Mouse (Mus musculus): ENCODE measurements at regions not wholly inside any gene's neighbourhood (a gene's known extent, or its start where the extent isn't known, plus 50 kb on each side); places are given as distances from the start of the nearest gene placed in this dataset.

GRCm38 (mm10) chr11:24340677-24341076, 262.8 kb downstream of the Bcl11a start:
- no peak for DNase-seq (ENCODE audit: low spot score in 2 of 2)

- DNase-seq (ENCODE audit: low spot score in 2 of 2) = no peak
These were observed 263.8 kb downstream of the Bcl11a start for GRCm38 (mm10) chr11:24341650-24342049.

DNA sequence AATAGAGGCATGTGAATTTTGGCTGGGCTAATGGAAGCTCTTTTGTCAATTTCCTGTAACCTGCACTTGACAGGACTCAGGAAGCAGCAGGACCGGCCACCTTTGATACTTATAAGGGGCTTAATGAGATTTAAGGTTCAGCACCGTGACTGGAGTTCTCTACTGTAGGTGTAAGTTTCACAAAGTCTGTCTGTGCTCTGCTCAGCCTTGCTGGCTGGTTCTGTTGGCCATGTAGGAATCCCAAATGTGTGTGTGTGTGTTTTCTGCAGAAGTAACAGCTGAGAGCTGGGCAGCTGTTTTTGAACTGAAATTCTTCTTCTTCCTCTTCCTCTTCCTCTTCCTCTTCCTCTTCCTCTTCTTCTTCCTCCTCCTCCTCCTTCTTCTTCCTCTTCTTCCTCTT, 264.3 kb downstream of the Bcl11a start:
- no peak for DNase-seq (ENCODE audit: low spot score in 2 of 2)

DNA sequence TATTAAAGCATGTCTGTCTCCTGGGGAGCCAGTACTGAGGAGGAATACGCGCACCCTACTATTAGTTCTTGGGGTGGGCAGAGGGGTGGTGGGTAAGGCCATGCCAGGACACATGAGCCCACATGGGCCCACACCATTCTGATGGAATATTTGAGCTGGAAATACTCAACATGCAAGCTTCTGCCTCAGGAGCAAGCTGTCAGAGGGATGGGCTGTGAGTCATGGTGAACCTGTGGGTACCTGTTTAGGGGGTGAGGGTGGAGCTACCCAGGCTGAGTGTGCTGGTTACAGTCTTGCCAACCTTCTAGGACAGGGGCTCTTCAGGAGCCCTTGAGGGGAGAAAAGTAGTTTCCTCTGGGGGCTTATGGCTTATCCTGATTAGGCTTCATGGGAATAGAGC, 264.9 kb downstream of the Bcl11a start:
- DNase-seq (ENCODE audit: low spot score in 2 of 2) = no peak

- DNase-seq (ENCODE audit: low spot score in 2 of 2) = no peak
These were observed 269.4 kb downstream of the Bcl11a start for GRCm38 (mm10) chr11:24347225-24347624.

GRCm38 (mm10) chr11:24348741-24349140, 270.9 kb downstream of the Bcl11a start:
- no peak for DNase-seq (ENCODE audit: low spot score in 2 of 2)

- no peak for DNase-seq (ENCODE audit: low spot score in 2 of 2)
These were observed 272.2 kb downstream of the Bcl11a start for GRCm38 (mm10) chr11:24349967-24350643.

GRCm38 (mm10) chr11:24350839-24351238, 273.0 kb downstream of the Bcl11a start:
- DNase-seq (ENCODE audit: low spot score in 2 of 2) = no peak

GRCm38 (mm10) chr11:24352071-24352470, 274.2 kb downstream of the Bcl11a start:
- DNase-seq (ENCODE audit: low spot score in 2 of 2) = no peak

- DNase-seq (ENCODE audit: low spot score in 2 of 2) = no peak
These were observed 275.2 kb downstream of the Bcl11a start for GRCm38 (mm10) chr11:24353056-24353455.

DNA sequence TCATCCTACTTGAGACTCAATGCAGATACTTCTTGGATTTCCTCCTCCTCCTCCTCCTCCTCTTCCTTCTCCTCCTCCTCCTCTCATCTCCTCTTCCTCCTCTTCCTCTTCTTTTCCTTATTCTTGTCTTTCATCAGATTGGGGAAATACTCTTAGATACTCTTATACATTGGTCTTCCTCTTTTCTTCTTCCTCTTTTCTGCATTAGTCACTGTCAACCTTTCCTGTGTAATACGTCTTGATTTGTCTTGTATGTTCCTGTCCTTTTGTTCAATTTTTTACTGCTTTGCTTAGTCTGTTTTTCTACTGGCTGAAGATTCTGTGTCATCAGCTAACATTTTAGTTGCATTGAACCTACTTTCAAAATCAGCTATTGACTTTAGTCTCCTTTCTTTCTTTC, 279.5 kb downstream of the Bcl11a start:
- DNase-seq (ENCODE audit: low spot score in 2 of 2) = no peak

DNA sequence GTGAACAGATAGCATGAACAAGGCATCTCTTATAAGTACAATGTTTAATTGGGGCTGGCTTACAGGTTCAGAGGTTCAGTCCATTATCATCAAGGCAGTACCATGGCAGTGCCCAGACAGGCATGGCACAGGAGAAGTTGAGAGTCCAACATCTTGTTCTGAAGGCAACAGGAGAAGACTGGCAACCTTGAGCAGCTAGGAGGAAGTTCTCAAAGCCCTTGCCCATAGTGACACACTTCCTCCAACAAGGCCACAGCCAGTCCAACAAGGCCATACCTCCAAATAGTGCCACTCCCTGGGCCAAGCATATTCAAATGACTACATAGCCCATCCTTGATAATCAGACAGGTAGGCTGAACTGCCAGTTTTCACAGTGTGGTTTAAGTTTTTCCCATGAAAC, 281.2 kb downstream of the Bcl11a start:
- no peak for DNase-seq (ENCODE audit: low spot score in 2 of 2)

DNA sequence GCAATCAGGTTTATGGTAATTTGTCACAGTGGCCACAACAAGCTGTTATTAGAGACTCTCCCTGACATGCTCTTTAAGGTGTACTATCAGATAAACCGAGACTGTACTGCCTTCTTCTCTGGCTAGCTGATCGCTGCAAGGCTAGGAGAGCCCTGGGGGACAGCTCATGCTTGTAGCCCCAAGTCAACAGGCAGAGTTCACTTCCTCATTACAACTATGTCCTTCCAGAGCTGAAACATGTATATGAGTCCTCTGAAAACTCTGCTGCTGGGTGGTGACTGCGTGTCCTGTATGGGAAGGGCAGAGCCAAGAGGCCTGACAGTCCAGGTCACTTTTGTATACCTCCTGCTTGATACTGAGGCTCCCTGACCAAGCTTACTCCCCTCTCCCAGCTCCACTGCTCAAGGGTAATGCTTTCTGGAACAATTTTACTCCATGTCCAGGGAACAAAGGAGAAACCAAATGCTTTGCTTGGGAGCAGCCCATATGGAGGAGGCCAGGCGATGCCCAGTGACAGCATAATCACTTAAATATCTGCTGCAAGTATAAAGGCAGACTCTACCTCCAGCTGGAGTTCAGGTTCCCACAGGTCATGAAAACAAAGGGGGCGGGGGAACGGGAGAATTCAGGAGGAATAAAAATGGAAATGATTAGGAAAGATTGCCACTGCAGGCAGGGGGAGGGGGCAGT, 284.3 kb downstream of the Bcl11a start:
- no peak for DNase-seq (ENCODE audit: low spot score in 2 of 2)

- DNase-seq (ENCODE audit: low spot score in 2 of 2) = no peak
These were observed 284.8 kb downstream of the Bcl11a start for GRCm38 (mm10) chr11:24362688-24363035.

DNA sequence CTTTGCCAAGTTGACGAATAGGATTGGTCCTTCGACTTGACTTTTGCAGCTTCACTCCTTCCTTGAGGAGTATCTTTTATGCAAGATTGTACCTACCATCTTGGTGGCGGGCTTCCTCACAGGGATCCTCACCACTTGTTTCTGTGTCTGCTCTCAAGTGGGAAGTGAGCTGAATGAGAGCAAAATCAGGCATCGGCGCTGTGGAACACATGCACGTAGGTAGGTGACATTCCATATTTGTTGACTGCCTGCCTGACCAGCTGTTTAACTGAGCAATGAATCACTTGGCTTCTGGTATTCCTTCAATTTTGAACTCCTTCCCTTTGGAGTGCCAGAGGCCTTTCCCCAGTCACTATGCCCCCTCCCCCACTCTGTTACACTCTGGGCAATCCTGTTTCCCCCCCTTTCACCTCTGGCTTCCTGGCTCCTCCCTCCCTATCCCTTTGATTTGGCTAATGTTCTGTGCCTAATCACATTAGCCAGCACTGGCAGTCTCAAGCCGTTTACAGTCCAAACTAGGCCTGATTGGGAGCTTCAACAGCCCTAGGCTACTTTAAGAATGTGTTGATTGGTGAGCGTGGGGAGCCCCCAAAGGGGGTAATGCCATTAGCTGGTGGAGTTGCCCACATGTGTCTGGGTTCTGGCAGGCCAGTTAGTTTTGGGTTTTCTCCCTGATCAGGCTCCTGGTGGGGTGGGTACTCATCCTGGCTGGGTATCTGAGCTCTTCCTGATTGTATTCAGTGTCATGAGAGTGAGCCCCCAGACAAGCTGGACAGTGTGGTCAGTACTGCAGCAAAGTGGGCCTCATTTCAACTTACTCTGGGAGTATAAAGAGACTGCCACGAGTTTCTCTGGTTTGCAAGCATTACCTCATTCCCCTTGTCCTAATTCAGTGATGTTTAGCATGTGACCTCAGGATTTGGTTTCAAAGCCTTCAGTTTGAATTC, 285.8 kb downstream of the Bcl11a start:
- DNase-seq (ENCODE audit: low spot score in 2 of 2) = no peak

GRCm38 (mm10) chr11:24370198-24370860, 292.5 kb downstream of the Bcl11a start:
- DNase-seq (ENCODE audit: low spot score in 2 of 2) = peak in 1 of 2 experiments; percentile 23

DNA sequence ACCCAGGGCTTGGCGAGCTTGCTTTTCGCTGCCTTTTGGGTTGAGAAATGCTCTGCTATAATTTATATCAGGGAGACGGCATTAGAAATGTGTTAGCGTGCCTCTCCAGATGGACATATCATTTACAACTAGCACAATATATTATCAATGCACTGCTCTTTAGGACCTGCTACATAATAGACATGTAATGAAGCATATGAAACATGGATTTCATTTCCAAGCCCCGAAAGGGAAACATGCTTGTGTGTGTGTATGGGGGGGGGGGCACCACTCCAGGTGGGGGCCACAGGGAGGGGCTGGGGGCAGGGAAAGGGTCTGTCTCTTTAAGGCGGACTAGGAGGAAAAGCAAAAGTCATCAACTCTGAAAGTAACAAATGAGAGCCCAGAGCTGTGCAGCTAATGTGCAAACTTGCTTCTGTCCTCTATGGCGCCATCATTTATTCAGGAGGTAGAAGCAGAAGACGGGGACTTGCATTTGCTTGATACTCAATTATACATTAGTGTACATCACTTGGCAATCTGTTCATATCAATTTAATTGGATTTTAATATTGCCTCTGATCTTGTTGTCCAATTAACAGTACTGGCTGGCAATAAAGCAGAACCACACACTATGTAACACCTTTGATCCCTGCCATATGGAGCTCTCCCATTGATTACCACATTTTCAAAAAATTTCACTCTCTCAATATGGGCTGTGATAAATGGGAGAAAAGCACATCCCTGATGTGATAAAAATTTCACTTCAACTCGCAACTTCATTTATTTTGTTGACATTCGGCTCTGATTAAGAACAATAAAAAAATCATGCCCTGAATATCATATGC, 293.2 kb downstream of the Bcl11a start:
- DNase-seq (ENCODE audit: low spot score in 2 of 2) = no peak

DNA sequence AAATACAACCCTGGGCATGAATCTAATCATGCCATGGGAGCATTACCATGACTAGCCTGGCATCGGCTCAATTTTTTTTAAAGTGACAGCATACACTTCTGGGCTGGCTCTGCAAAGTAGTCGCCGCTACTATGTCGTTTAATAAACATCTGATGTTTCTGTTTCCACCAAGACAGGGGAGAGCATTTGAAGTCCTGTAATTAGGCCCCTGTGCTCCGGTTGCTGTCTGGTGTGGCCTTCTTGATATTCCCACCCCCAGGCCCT, 293.8 kb downstream of the Bcl11a start:
- no peak for DNase-seq (ENCODE audit: low spot score in 2 of 2)

- no peak for DNase-seq (ENCODE audit: low spot score in 2 of 2)
These were observed 294.1 kb downstream of the Bcl11a start for GRCm38 (mm10) chr11:24371963-24372362.

GRCm38 (mm10) chr11:24372616-24373015, 294.8 kb downstream of the Bcl11a start:
- DNase-seq (ENCODE audit: low spot score in 2 of 2) = no peak

GRCm38 (mm10) chr11:24373301-24373700, 295.4 kb downstream of the Bcl11a start:
- DNase-seq (ENCODE audit: low spot score in 2 of 2) = no peak

Data from cerebellum, postnatal 4 days (tissue).